Mouse (Mus musculus): ENCODE results near the gene Gm28230. TPM values are rescaled to one million over a fixed set of nuclear protein-coding genes. Genes with fewer than 3 reads are reported as not detected.

Gm28230 gene
- total RNA-seq, 1 experiment = 0.22 TPM

- Histone ChIP-seq H3K27ac (ENCODE audit: insufficient read depth, low read depth, low read length, poor library complexity, severe bottlenecking) (no peak overlapping the region), H3K4me1 (ENCODE audit: control insufficient read depth in 2 of 2, insufficient read depth in 2 of 2, low read length in 2 of 2, poor library complexity in 1 of 2) (peaks cover 0 to 8% of the 10 kb centered on the region in 2 experiments; a peak in 1 of 4 replicates), H3K9me3 (ENCODE audit: control insufficient read depth, insufficient read depth, low read depth, low read length) (no peaks in the 10 kb centered on the region), H3K36me3 (ENCODE audit: control insufficient read depth, insufficient read depth, low read length, poor library complexity, severe bottlenecking) (no peaks in the 10 kb centered on the region), H3K4me3 (ENCODE audit: insufficient read depth in 1 of 2, low read depth in 1 of 2, low read length in 2 of 2, poor library complexity in 1 of 2, severe bottlenecking in 1 of 2) (no peak overlapping the region), H3K9ac (ENCODE audit: insufficient read depth, low read depth, low read length, poor library complexity, severe bottlenecking) (no peak overlapping the region)
- in situ Hi-C loops (cut with MboI; ENCODE audit: low sequenced_read_pairs in 2 of 2, unreplicated experiment in 2 of 2) = loop anchor here (10.0 to 25.0 kb wide), 2 partner anchors 61 to 904 kb away; no protein-coding TSS in a partner anchor
- no peak for TF ChIP-seq CHD2 (IDR thresholded peaks at IDR 0.05; ENCODE audit: low read depth, low read length)
- TF ChIP-seq HCFC1 (IDR thresholded peaks at IDR 0.05; ENCODE audit: borderline replicate concordance, insufficient read depth, low read length) = no peak
- no peak for TF ChIP-seq ZC3H11A (IDR thresholded peaks at IDR 0.05; ENCODE audit: borderline replicate concordance, low read depth, low read length)
- TF ChIP-seq ZNF384 (IDR thresholded peaks at IDR 0.05; ENCODE audit: low read depth, low read length) = no peak
- no peak for TF ChIP-seq MAFK (IDR thresholded peaks at IDR 0.05; ENCODE audit: insufficient read depth, low read depth, low read length)
- DNase-seq (ENCODE audit: low read depth, low spot score) = no peak
Observed at GRCm38 (mm10) chr2:74683471-74683951, 43.0 kb upstream of the Gm28230 start.

- TF ChIP-seq HCFC1 (IDR thresholded peaks at IDR 0.05; ENCODE audit: borderline replicate concordance, insufficient read depth, low read length) = no peak
- TF ChIP-seq CHD2 (IDR thresholded peaks at IDR 0.05; ENCODE audit: low read depth, low read length) = no peak
- no peak for TF ChIP-seq ZNF384 (IDR thresholded peaks at IDR 0.05; ENCODE audit: low read depth, low read length)
- Histone ChIP-seq H3K9ac (ENCODE audit: insufficient read depth, low read depth, low read length, poor library complexity, severe bottlenecking) (no peak overlapping the region), H3K4me3 (ENCODE audit: insufficient read depth in 1 of 2, low read depth in 1 of 2, low read length in 2 of 2, poor library complexity in 1 of 2, severe bottlenecking in 1 of 2) (no peak overlapping the region), H3K27ac (ENCODE audit: insufficient read depth, low read depth, low read length, poor library complexity, severe bottlenecking) (no peak overlapping the region), H3K9me3 (ENCODE audit: control insufficient read depth, insufficient read depth, low read depth, low read length) (no peaks in the 10 kb centered on the region), H3K4me1 (ENCODE audit: control insufficient read depth in 2 of 2, insufficient read depth in 2 of 2, low read length in 2 of 2, poor library complexity in 1 of 2) (peaks cover 0 to 8% of the 10 kb centered on the region in 2 experiments; a peak in 1 of 4 replicates), H3K36me3 (ENCODE audit: control insufficient read depth, insufficient read depth, low read length, poor library complexity, severe bottlenecking) (no peaks in the 10 kb centered on the region)
- DNase-seq (ENCODE audit: low read depth, low spot score) = no peak
- in situ Hi-C loops (cut with MboI; ENCODE audit: low sequenced_read_pairs in 2 of 2, unreplicated experiment in 2 of 2) = loop anchor here (10.0 to 25.0 kb wide), 2 partner anchors 61 to 903 kb away; no protein-coding TSS in a partner anchor
Observed at GRCm38 (mm10) chr2:74684106-74684505, 42.4 kb upstream of the Gm28230 start.

DNA sequence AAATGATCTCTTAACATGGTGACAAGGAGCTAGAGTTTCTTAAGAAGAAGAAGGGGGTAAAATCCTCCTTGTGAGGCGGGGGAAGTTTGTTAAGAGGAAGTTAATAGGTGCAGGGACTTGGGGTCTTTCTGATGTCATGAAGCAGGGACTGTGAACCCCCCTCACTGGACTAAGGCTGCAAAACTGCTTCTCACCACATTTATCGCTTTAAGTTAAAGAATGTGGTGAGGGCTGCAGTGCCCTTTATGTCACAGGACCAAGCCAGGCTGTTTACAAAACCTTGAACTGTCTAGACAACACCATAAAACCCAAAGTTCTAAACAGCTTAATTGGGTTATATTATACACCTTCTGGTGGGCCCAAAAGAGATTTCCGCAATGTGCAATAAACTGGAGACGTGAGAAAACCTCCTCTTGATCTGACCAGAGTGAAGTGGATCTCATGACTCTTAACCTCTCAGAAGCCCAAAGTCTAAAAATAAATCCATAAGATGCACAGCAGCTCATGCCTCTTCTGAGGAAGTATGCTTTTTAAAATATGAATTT lies 41.4 kb upstream of the Gm28230 start:
- no peaks in the 10 kb centered on the region for H3K9me3 ChIP-seq (ENCODE audit: control insufficient read depth, insufficient read depth, low read depth, low read length)
- TF ChIP-seq HCFC1 (IDR thresholded peaks at IDR 0.05; ENCODE audit: borderline replicate concordance, insufficient read depth, low read length) = no peak
- no peak for TF ChIP-seq CHD2 (IDR thresholded peaks at IDR 0.05; ENCODE audit: low read depth, low read length)
- no peak for TF ChIP-seq MAFK (IDR thresholded peaks at IDR 0.05; ENCODE audit: insufficient read depth, low read depth, low read length)
- TF ChIP-seq ZC3H11A (IDR thresholded peaks at IDR 0.05; ENCODE audit: borderline replicate concordance, low read depth, low read length) = no peak
- no peak for TF ChIP-seq ZNF384 (IDR thresholded peaks at IDR 0.05; ENCODE audit: low read depth, low read length)
- no peaks in the 10 kb centered on the region for H3K36me3 ChIP-seq (ENCODE audit: control insufficient read depth, insufficient read depth, low read length, poor library complexity, severe bottlenecking)
- no peak overlapping the region for H3K9ac ChIP-seq (ENCODE audit: insufficient read depth, low read depth, low read length, poor library complexity, severe bottlenecking)
- H3K4me1 ChIP-seq (ENCODE audit: control insufficient read depth in 2 of 2, insufficient read depth in 2 of 2, low read length in 2 of 2, poor library complexity in 1 of 2) = peaks cover 0 to 5% of the 10 kb centered on the region in 2 experiments; a peak in 1 of 4 replicates
- no peak overlapping the region for H3K27ac ChIP-seq (ENCODE audit: insufficient read depth, low read depth, low read length, poor library complexity, severe bottlenecking)
- H3K4me3 ChIP-seq (ENCODE audit: insufficient read depth in 1 of 2, low read depth in 1 of 2, low read length in 2 of 2, poor library complexity in 1 of 2, severe bottlenecking in 1 of 2) = no peak overlapping the region
- no peak for DNase-seq (ENCODE audit: low read depth, low spot score)
- in situ Hi-C loops (cut with MboI; ENCODE audit: low sequenced_read_pairs in 2 of 2, unreplicated experiment in 2 of 2) = loop anchor here (10.0 to 25.0 kb wide), 2 partner anchors 60 to 902 kb away; no protein-coding TSS in a partner anchor

DNA sequence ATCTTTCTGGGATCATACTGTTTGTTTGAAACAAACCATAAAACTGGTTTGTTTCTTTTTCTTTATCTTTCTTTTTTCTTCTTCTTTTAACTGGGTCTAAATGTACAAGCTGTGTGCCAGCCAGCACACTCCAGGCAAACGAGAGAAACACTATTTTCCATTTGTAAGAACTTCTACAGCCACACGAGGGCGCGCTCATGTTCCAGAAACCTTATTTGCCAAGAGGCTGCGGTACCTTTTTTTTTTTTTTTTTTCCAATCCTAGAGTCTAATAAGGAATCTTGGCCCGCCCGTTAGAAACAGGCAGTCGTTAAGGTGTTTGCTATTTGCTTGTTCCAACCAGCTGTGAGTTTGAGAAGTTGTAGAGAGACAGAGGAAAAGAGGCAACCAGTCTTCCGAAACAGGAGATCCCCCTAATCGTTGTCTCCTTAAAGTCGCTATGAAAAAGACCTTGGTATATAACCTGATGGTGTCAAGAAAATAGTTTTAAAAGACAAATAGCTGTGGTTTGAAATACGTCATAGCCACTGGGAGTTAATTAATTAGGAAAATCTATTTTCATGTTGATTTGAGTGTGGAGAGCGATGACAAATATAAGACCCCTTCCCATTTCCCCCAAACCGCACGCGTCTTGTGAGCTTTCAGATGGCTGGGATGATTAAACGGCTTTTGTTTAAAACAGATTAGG lies 40.1 kb upstream of the Gm28230 start:
- Histone ChIP-seq H3K9me3 (ENCODE audit: control insufficient read depth, insufficient read depth, low read depth, low read length) (no peaks in the 10 kb centered on the region), H3K4me1 (ENCODE audit: control insufficient read depth in 2 of 2, insufficient read depth in 2 of 2, low read length in 2 of 2, poor library complexity in 1 of 2) (peaks cover 0 to 3% of the 10 kb centered on the region in 2 experiments; a peak in 1 of 4 replicates), H3K36me3 (ENCODE audit: control insufficient read depth, insufficient read depth, low read length, poor library complexity, severe bottlenecking) (no peaks in the 10 kb centered on the region), H3K27ac (ENCODE audit: insufficient read depth, low read depth, low read length, poor library complexity, severe bottlenecking) (no peak overlapping the region), H3K4me3 (ENCODE audit: insufficient read depth in 1 of 2, low read depth in 1 of 2, low read length in 2 of 2, poor library complexity in 1 of 2, severe bottlenecking in 1 of 2) (no peak overlapping the region), H3K9ac (ENCODE audit: insufficient read depth, low read depth, low read length, poor library complexity, severe bottlenecking) (no peak overlapping the region)
- in situ Hi-C loops (cut with MboI; ENCODE audit: low sequenced_read_pairs in 2 of 2, unreplicated experiment in 2 of 2) = loop anchor here (10.0 to 25.0 kb wide), 2 partner anchors 58 to 901 kb away; no protein-coding TSS in a partner anchor
- 0 out of 2 replicates have a peak, but pooled peaks have one; percentile 19 for TF ChIP-seq CHD2 (IDR thresholded peaks at IDR 0.05; ENCODE audit: low read depth, low read length)
- TF ChIP-seq HCFC1 (IDR thresholded peaks at IDR 0.05; ENCODE audit: borderline replicate concordance, insufficient read depth, low read length) = no peak
- peak; percentile 98 for TF ChIP-seq ZNF384 (IDR thresholded peaks at IDR 0.05; ENCODE audit: low read depth, low read length)
- no peak for DNase-seq (ENCODE audit: low read depth, low spot score)

Data from ES-E14 (cell line).